Mouse (Mus musculus) forebrain, postnatal 0 days (tissue): Measurements from ENCODE around the gene Mgrn1. TPM values are rescaled to one million over a fixed set of nuclear protein-coding genes. Genes with fewer than 3 reads are reported as not detected.

Experiments
- ATAC-seq: fragments of 200-750 bp; cut with Nextera tagmentation; 2 replicates; pipeline ENCODE4 v1.8.0; 2017; ENCODE audit warnings: mild to moderate bottlenecking, moderate library complexity
- DNase-seq: peaks from one replicate; pipeline ENCODE4 v3.0.0-alpha.2; 2015
- H3K27ac ChIP-seq: fragments of 300-500 bp; sonication (generic); 2 replicates; pipeline ENCODE4 v1.5.1; 2014; ENCODE audit warnings: low read depth, mild to moderate bottlenecking, antibody characterized with exemption, low read length, moderate library complexity, mixed read lengths
- H3K27me3 ChIP-seq: fragments of 300-500 bp; sonication (generic); 2 replicates; pipeline ENCODE4 v1.6.1; 2014; ENCODE audit warnings: mild to moderate bottlenecking, low read length, mixed read lengths; ENCODE audit not compliant: insufficient read depth
- H3K36me3 ChIP-seq: fragments of 300-500 bp; sonication (generic); 2 replicates; pipeline ENCODE4 v1.6.1; 2014; ENCODE audit warnings: mild to moderate bottlenecking, moderate library complexity; ENCODE audit not compliant: insufficient read depth
- H3K4me1 ChIP-seq: fragments of 300-500 bp; sonication (generic); 2 replicates; pipeline ENCODE4 v1.6.1; 2014; ENCODE audit warnings: antibody characterized with exemption; ENCODE audit not compliant: insufficient read depth
- H3K4me2 ChIP-seq: fragments of 300-500 bp; sonication (generic); 2 replicates; pipeline ENCODE4 v1.6.1; 2014; ENCODE audit warnings: low read depth, mild to moderate bottlenecking, moderate library complexity
- H3K4me3 ChIP-seq: fragments of 300-500 bp; sonication (generic); 2 replicates; pipeline ENCODE4 v1.5.1; 2014; ENCODE audit warnings: low read depth, low read length, mixed read lengths
- H3K9ac ChIP-seq: fragments of 300-500 bp; sonication (generic); 2 replicates; pipeline ENCODE4 v1.6.1; 2014; ENCODE audit warnings: mild to moderate bottlenecking
- H3K9me3 ChIP-seq: fragments of 300-500 bp; sonication (generic); 2 replicates; pipeline ENCODE4 v1.6.1; 2016; ENCODE audit warnings: low read length
- CTCF ChIP-seq: sonication (generic); IDR thresholded peaks from 2 replicates; pipeline ENCODE4 v1.5.1; 2016; ENCODE audit warnings: antibody characterized with exemption, control low read depth, low read depth
- WGBS: fragments of 180-500 bp; shearing (Covaris S2); extraction: QIAGEN DNeasy Blood & Tissue Kit; methylation state at CpG from one replicate; pipeline ENCODE4 v1.1.7; 2014; 5-methylcytosine and 5-hydroxymethylcytosine counted together
- polyA plus RNA-seq: library from polyadenylated mRNA; unstranded; fragments of >200 nt; fragmentation: Nextera tagmentation; extraction: Ambion mirVana; gene quantifications from 2 replicates; pipeline ENCODE4 v1.2.1, GENCODE M21; 2015
- total RNA-seq: library from RNA; depleted of rRNA; stranded (reverse); fragments of >200 nt; gene quantifications from 2 replicates; pipeline ENCODE4 v1.2.3, GENCODE M21; 2014; rRNA removed

The Mgrn1 gene
- total RNA-seq (123 and 167 TPM in 2 replicates), polyA plus RNA-seq (96.1 and 109 TPM in 2 replicates)

GRCm38 (mm10) chr16:4885760-4886689, at the start of gene Mgrn1:
Gene Mgrn1, plus strand, starts transcription at chr16:4886249.
- H3K27me3 ChIP-seq, result no peaks in the 10 kb centered on the region
- peak within 1 kb of the TSS; percentile 93 for H3K27ac ChIP-seq
- H3K4me1 ChIP-seq, result peaks cover 16% of the 10 kb centered on the region
- H3K9me3 ChIP-seq, result no peaks in the 10 kb centered on the region
- 1% methylated on average over 57 of the region's 74 CpGs for WGBS
- TF ChIP-seq CTCF, result no peak; the same call in 1 of the 2 replicates
- DNase-seq (peak; percentile 94), ATAC-seq (peak; percentile 92)
- H3K36me3 ChIP-seq, result no peaks in the 10 kb centered on the region
- H3K9ac ChIP-seq, result peak within 1 kb of the TSS; percentile 94
- peak within 1 kb of the TSS; percentile 82 for H3K4me2 ChIP-seq
- peak within 1 kb of the TSS; percentile 88 for H3K4me3 ChIP-seq

DNA sequence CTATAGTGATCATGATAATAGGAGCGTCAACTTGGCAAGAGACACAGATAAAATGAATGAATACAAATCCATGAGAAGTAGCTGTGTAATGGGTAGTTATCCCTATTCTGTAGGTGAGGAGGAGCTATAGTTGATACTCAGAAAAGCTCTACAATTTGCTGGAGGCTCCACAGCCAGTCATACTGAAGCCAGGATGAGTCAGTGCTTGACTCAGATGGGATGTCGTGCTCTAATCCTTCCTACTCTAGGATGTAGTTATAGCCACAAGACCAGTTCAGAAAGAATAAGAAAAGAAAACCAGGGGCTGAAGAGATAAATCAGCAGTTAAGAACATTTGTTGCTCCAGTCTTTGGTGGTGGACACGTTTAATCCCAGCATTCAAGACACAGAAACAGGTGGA, 48.4 kb upstream of the Mgrn1 start:
- Histone ChIP-seq H3K27ac (no peak overlapping the region), H3K4me1 (no peaks in the 10 kb centered on the region), H3K9ac (no peak overlapping the region), H3K4me3 (no peak overlapping the region), H3K4me2 (no peak overlapping the region), H3K36me3 (no peaks in the 10 kb centered on the region), H3K27me3 (no peaks in the 10 kb centered on the region), H3K9me3 (no peaks in the 10 kb centered on the region)
- no peak for DNase-seq
- no peak for TF ChIP-seq CTCF
- WGBS, result 83% methylated on average over 3 of the region's 3 CpGs
- ATAC-seq, result no peak

GRCm38 (mm10) chr16:4839552-4839951, 46.5 kb upstream of the Mgrn1 start:
- no peak for TF ChIP-seq CTCF
- H3K36me3 ChIP-seq, result no peaks in the 10 kb centered on the region
- DNase-seq (no peak), ATAC-seq (no peak)
- 83% methylated on average over 3 of the region's 3 CpGs for WGBS
- no peaks in the 10 kb centered on the region for H3K9me3 ChIP-seq
- no peaks in the 10 kb centered on the region for H3K27me3 ChIP-seq
- no peak overlapping the region for H3K27ac ChIP-seq
- H3K4me1 ChIP-seq, result no peaks in the 10 kb centered on the region
- H3K4me3 ChIP-seq, result no peak overlapping the region
- no peak overlapping the region for H3K4me2 ChIP-seq
- no peak overlapping the region for H3K9ac ChIP-seq

DNA sequence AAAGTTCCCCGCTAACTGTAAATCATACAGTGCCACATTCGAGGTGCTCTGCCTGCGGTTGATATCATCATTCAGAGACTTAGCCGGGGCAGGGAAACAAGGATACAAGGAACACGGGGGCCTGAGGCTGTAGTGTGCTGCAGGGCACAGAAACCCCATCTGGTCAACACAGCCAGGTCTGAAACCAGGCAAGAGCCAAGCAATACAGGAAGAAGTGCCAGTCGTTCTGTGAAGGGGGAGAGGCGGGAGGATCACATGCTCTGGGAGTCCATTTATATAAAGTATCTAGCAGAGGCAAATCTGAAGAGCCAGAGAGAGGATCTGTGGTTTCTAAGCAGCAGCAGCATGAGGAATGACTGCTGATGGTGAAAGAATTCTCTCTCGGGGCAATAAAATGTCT, 45.8 kb upstream of the Mgrn1 start:
- Histone ChIP-seq H3K27me3 (no peaks in the 10 kb centered on the region), H3K4me1 (no peaks in the 10 kb centered on the region), H3K9me3 (no peaks in the 10 kb centered on the region), H3K4me2 (no peak overlapping the region), H3K36me3 (no peaks in the 10 kb centered on the region), H3K27ac (no peak overlapping the region), H3K4me3 (no peak overlapping the region), H3K9ac (no peak overlapping the region)
- ATAC-seq (no peak), DNase-seq (no peak)
- 84% methylated on average over 8 of the region's 8 CpGs for WGBS
- TF ChIP-seq CTCF, result no peak

- no peak overlapping the region for H3K27ac ChIP-seq
- DNase-seq (no peak), ATAC-seq (no peak)
- no peak overlapping the region for H3K9ac ChIP-seq
- H3K4me2 ChIP-seq, result no peak overlapping the region
- 95% methylated on average over 3 of the region's 3 CpGs for WGBS
- no peaks in the 10 kb centered on the region for H3K9me3 ChIP-seq
- no peaks in the 10 kb centered on the region for H3K4me1 ChIP-seq
- no peaks in the 10 kb centered on the region for H3K27me3 ChIP-seq
- no peaks in the 10 kb centered on the region for H3K36me3 ChIP-seq
- no peak for TF ChIP-seq CTCF
- no peak overlapping the region for H3K4me3 ChIP-seq
Observed at GRCm38 (mm10) chr16:4847041-4847440, 39.0 kb upstream of the Mgrn1 start.

- Histone ChIP-seq H3K36me3 (no peaks in the 10 kb centered on the region), H3K27ac (no peak overlapping the region), H3K9me3 (no peaks in the 10 kb centered on the region), H3K4me2 (no peak overlapping the region), H3K4me3 (no peak overlapping the region), H3K4me1 (no peaks in the 10 kb centered on the region), H3K9ac (no peak overlapping the region), H3K27me3 (no peaks in the 10 kb centered on the region)
- WGBS, result 87% methylated on average over 2 of the region's 2 CpGs
- TF ChIP-seq CTCF, result no peak
- no peak for DNase-seq
- no peak for ATAC-seq
Observed at GRCm38 (mm10) chr16:4848090-4848489, 38.0 kb upstream of the Mgrn1 start.

GRCm38 (mm10) chr16:4850361-4850760, 35.7 kb upstream of the Mgrn1 start:
- DNase-seq (no peak), ATAC-seq (no peak)
- H3K27me3 ChIP-seq, result no peaks in the 10 kb centered on the region
- no peaks in the 10 kb centered on the region for H3K9me3 ChIP-seq
- no peaks in the 10 kb centered on the region for H3K36me3 ChIP-seq
- H3K27ac ChIP-seq, result no peak overlapping the region
- TF ChIP-seq CTCF, result no peak
- 78% methylated on average over 7 of the region's 7 CpGs for WGBS
- H3K9ac ChIP-seq, result no peak overlapping the region
- no peak overlapping the region for H3K4me2 ChIP-seq
- no peak overlapping the region for H3K4me3 ChIP-seq
- H3K4me1 ChIP-seq, result no peaks in the 10 kb centered on the region
